Mouse (Mus musculus) liver, embryonic 11.5 days (tissue): ENCODE measurements at regions not wholly inside any gene's neighbourhood (a gene's known extent, or its start where the extent isn't known, plus 50 kb on each side); places are given as distances from the start of the nearest gene placed in this dataset.

Experiments used
- ATAC-seq: fragments of 200-750 bp; cut with Nextera tagmentation; replicated peaks from 2 replicates; pipeline ENCODE4 v1.8.0; 2017; ENCODE audit warnings: moderate number of reproducible peaks, mild to moderate bottlenecking, moderate TSS enrichment, moderate library complexity; ENCODE audit not compliant: low FRiP score
- DNase-seq: peaks from one replicate; pipeline ENCODE4 v3.0.0-alpha.2; 2017; ENCODE audit warnings: low spot score
- H3K27ac ChIP-seq: fragments of 300-500 bp; sonication (generic); 2 replicates; pipeline ENCODE4 v1.5.1; 2014; ENCODE audit warnings: mild to moderate bottlenecking, low read depth, low read length, control low read depth
- H3K27me3 ChIP-seq: fragments of 300-500 bp; sonication (generic); replicated peaks from 2 replicates; pipeline ENCODE4 v1.6.1; 2014; ENCODE audit warnings: low read length, mixed read lengths; ENCODE audit not compliant: control insufficient read depth, insufficient read depth
- H3K36me3 ChIP-seq: fragments of 300-500 bp; sonication (generic); 2 replicates; pipeline ENCODE4 v1.6.1; 2014; ENCODE audit warnings: mild to moderate bottlenecking, low read length, moderate library complexity, mixed read lengths; ENCODE audit not compliant: control insufficient read depth, insufficient read depth
- H3K4me1 ChIP-seq: fragments of 300-500 bp; sonication (generic); replicated peaks from 2 replicates; pipeline ENCODE4 v1.6.1; 2014; ENCODE audit warnings: low read length, mixed read lengths; ENCODE audit not compliant: control insufficient read depth, insufficient read depth
- H3K4me2 ChIP-seq: fragments of 300-500 bp; sonication (generic); 2 replicates; pipeline ENCODE4 v1.6.1; 2014; ENCODE audit warnings: mild to moderate bottlenecking, control low read depth, moderate library complexity
- H3K4me3 ChIP-seq: fragments of 300-500 bp; sonication (generic); 2 replicates; pipeline ENCODE4 v1.5.1; 2014; ENCODE audit warnings: low read depth, low read length, control low read depth
- H3K9ac ChIP-seq: fragments of 300-500 bp; sonication (generic); 2 replicates; pipeline ENCODE4 v1.6.1; 2014; ENCODE audit warnings: low read depth, low read length, control low read depth
- H3K9me3 ChIP-seq: fragments of 300-500 bp; sonication (generic); 2 replicates; pipeline ENCODE4 v1.6.1; 2016; ENCODE audit warnings: low read length, inconsistent platforms, mixed read lengths; ENCODE audit not compliant: control insufficient read depth
- WGBS: fragments of 180-500 bp; shearing (Covaris S2); extraction: QIAGEN DNeasy Blood & Tissue Kit; methylation state at CpG from one replicate; pipeline ENCODE4 v1.1.7; 2014; 5-methylcytosine and 5-hydroxymethylcytosine counted together

DNA sequence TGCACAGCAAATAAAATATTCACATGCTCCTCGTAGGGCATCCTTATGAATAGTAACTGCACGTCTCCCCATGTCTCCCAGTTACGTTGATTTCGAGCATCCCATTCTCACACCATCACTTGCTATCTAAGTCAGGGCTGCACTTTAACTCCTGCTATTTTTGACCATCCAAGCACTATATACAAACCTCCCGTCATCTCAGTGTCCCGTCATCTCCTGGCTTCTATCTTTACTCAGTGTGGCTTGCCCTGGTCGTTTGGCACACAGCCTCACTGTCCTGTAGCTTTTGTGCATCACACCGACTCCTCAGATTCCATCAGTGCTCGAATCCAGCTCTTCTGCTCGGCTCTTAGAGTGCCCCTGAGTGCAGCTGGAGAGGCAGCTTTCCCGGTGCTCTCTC is 74.4 kb downstream of the Ccdc54 start:
- WGBS, result 75% methylated on average over 11 of the region's 11 CpGs
- no peak overlapping the region for H3K27ac ChIP-seq
- no peak overlapping the region for H3K9ac ChIP-seq
- no peak overlapping the region for H3K4me2 ChIP-seq
- no peaks in the 10 kb centered on the region for H3K4me1 ChIP-seq
- no peaks in the 10 kb centered on the region for H3K27me3 ChIP-seq
- no peaks in the 10 kb centered on the region for H3K36me3 ChIP-seq
- no peak overlapping the region for H3K4me3 ChIP-seq
- ATAC-seq (no peak), DNase-seq (no peak)
- H3K9me3 ChIP-seq, result no peaks in the 10 kb centered on the region

DNA sequence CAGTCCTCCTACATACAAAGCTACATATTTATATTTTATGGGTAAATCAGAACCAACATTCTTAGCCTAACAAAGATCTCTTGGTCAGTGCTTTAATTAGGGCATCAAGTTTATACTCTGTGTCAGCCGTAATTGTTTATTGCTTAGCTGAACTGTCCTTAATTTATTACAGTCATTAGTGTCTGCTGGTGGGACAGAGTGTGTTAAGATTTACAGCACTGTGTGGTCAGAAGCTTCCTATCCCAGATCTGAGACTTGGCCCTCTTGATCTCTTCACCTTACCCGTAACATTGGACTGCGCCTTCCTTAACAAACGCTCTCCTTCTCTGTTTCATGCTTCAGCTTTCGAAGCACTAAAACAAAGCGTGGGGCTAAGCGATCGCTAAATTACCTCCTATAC is 75.9 kb downstream of the Ccdc54 start:
- Histone ChIP-seq H3K27ac (no peak overlapping the region), H3K4me3 (no peak overlapping the region), H3K4me1 (no peaks in the 10 kb centered on the region), H3K9me3 (no peaks in the 10 kb centered on the region), H3K4me2 (no peak overlapping the region), H3K9ac (no peak overlapping the region), H3K27me3 (no peaks in the 10 kb centered on the region), H3K36me3 (no peaks in the 10 kb centered on the region)
- DNase-seq (no peak), ATAC-seq (no peak)
- 83% methylated on average over 8 of the region's 8 CpGs for WGBS

DNA sequence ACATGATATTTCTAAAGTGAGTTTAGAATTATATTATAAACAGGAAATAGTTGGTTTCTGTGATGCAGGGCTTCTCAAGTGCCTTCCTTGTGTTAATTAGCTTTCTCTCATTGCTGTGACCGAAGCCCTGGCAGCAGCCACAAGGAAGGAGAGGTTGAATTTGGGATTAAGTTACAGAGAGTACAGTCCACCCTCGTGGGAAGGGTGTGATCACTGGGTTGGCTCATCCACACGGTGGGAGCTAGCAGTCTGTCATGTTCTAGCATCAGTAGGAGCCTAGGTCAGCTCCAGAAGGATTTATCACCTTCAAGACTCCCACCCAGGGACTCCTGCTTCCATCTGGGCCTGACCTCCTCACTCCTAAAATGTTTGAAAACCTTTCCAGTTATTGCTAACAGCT is 78.9 kb downstream of the Ccdc54 start:
- no peak for DNase-seq
- H3K36me3 ChIP-seq, result no peaks in the 10 kb centered on the region
- no peak overlapping the region for H3K9ac ChIP-seq
- no peaks in the 10 kb centered on the region for H3K9me3 ChIP-seq
- no peak overlapping the region for H3K4me3 ChIP-seq
- no peak overlapping the region for H3K4me2 ChIP-seq
- no peaks in the 10 kb centered on the region for H3K27me3 ChIP-seq
- H3K27ac ChIP-seq, result no peak overlapping the region
- no peak for ATAC-seq
- 47% methylated on average over 3 of the region's 3 CpGs for whole genome bisulfite sequencing
- H3K4me1 ChIP-seq, result no peaks in the 10 kb centered on the region

DNA sequence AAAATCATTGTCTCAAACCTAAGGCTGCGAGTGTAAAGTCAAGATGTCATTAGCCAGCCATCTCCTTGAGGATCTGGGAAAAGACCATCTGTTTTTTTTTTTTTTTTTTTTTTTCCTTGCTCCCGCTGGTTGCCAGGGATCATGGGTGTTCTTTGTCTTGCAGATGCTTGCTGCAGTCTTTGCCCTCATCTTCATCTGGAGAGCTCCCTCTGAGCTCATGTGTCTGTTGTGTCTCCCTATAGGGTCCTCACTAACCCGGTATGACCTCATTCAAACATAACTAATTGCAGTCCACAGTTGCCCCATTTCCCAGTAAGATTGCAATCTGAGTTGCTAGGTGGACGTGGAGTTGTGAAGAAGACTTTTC is 77.3 kb upstream of the Bbx start:
- no peaks in the 10 kb centered on the region for H3K9me3 ChIP-seq
- H3K4me3 ChIP-seq, result no peak overlapping the region
- no peak overlapping the region for H3K4me2 ChIP-seq
- 70% methylated on average over 4 of the region's 4 CpGs for WGBS
- no peaks in the 10 kb centered on the region for H3K4me1 ChIP-seq
- H3K36me3 ChIP-seq, result no peaks in the 10 kb centered on the region
- H3K9ac ChIP-seq, result no peak overlapping the region
- no peaks in the 10 kb centered on the region for H3K27me3 ChIP-seq
- no peak for DNase-seq
- no peak for ATAC-seq
- no peak overlapping the region for H3K27ac ChIP-seq

DNA sequence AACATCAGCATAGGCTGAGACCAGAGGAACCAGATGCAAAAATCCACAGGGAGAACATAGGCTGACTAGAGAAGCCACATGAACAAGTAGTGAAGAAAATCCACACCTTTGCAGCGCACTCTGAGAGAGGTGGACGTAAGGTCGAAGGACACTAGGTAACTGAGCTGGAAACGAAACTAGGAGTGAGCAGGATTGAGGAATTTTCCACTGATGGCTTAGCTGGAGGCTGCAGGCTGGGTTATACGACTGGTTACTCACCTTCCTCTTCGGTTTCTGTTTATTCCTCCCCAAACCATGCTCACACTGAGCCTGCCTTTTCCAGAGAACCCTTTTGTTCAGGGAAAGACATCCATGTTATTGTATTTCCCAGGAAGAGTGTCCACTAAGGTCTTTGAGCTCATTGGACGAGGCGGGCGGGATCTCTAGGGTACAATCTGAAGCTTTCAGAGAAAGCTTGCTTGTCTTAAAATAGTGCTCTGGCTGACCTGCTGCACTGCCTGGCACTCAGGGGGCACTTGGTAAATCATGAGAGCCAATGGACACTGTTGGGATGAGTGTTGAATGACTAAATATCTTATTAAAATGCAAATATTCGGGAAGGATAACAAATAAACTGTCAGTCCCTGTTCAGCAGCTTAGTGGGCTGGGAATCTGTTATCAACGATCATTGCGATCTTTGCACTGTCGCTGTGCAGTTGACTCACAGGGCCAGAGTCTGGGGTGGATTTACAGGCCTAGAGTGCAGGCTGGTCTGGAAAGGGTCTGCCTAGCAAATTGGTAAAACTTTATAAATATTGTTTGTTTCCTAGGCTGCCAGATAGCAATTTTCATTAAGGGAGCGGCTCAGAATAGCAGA is 76.7 kb upstream of the Bbx start:
- Histone ChIP-seq H3K27ac (no peak overlapping the region), H3K27me3 (no peaks in the 10 kb centered on the region), H3K9me3 (no peaks in the 10 kb centered on the region), H3K4me1 (no peaks in the 10 kb centered on the region), H3K36me3 (no peaks in the 10 kb centered on the region), H3K9ac (no peak overlapping the region), H3K4me2 (no peak overlapping the region), H3K4me3 (no peak overlapping the region)
- DNase-seq (no peak), ATAC-seq (no peak)
- 75% methylated on average over 14 of the region's 14 CpGs for WGBS

DNA sequence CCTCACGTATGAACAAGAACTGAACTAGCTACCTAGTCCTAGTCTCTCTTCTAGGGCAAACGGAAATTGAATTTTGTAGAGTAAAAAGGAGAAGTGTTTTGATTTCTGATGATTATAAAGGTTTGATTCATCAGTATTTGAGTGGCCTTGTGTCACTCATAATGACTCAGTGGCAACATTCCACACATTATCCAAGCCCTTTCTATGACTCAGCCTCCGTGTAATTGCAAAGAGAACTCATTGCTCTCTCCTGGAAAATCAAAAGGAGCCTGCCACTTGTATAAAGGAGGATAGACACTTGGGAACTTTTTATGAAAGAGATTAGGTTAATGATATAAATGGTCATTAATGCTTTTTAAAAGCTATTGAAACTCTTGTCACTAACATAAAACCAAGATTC is 72.4 kb upstream of the Bbx start:
- H3K4me2 ChIP-seq, result no peak overlapping the region
- H3K9me3 ChIP-seq, result no peaks in the 10 kb centered on the region
- DNase-seq (no peak), ATAC-seq (no peak)
- no peak overlapping the region for H3K27ac ChIP-seq
- no peak overlapping the region for H3K9ac ChIP-seq
- H3K36me3 ChIP-seq, result no peaks in the 10 kb centered on the region
- no peaks in the 10 kb centered on the region for H3K4me1 ChIP-seq
- no peak overlapping the region for H3K4me3 ChIP-seq
- WGBS, result 73% methylated on average over 3 of the region's 3 CpGs
- H3K27me3 ChIP-seq, result no peaks in the 10 kb centered on the region

DNA sequence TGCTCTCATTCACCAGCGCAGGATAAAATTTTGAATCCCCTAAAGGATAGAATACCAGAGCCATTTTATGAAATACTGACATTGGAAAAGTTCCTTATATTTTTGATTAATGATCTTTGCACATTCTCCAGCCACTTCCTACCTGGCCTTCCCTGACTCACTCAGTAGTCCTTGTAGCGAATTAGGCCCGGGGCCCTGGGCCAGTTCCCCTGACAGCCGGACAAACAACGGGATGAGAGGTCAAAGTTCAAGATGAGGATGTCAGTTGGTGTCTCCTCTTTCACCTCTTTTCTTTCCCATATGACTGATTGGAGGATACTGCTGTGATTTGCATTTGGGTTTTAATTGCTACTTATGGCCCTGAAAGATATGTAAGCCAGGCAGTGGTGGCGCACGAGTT is 66.7 kb upstream of the Bbx start:
- Histone ChIP-seq H3K4me2 (no peak overlapping the region), H3K27ac (no peak overlapping the region), H3K36me3 (no peaks in the 10 kb centered on the region), H3K9me3 (no peaks in the 10 kb centered on the region), H3K4me1 (no peaks in the 10 kb centered on the region), H3K4me3 (no peak overlapping the region), H3K27me3 (no peaks in the 10 kb centered on the region), H3K9ac (no peak overlapping the region)
- DNase-seq, result no peak
- WGBS, result 80% methylated on average over 7 of the region's 7 CpGs
- ATAC-seq, result no peak

DNA sequence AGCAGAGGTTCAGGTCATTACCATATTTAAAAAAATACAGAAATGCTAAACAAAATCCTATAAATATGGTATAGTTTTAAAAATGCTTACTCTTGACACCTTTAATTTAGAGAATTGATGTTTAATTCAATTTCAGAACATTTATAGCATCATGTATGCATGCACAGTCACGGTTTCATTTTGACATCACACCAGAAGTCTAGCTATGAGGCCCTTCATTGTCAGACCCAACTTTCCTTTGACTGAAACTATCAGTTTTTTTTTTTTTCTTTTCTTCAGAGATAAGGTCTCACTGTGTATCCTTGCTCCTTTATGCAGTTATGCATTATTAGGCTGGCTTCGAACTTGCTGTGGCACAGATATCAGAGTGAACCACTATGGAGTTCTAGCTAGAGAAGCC is 61.5 kb upstream of the Bbx start:
- Histone ChIP-seq H3K4me3 (no peak overlapping the region), H3K27me3 (no peaks in the 10 kb centered on the region), H3K36me3 (no peaks in the 10 kb centered on the region), H3K9ac (no peak overlapping the region), H3K4me1 (no peaks in the 10 kb centered on the region), H3K4me2 (no peak overlapping the region), H3K9me3 (no peaks in the 10 kb centered on the region), H3K27ac (no peak overlapping the region)
- 89% methylated on average over 2 of the region's 2 CpGs for WGBS
- DNase-seq (no peak), ATAC-seq (no peak)

DNA sequence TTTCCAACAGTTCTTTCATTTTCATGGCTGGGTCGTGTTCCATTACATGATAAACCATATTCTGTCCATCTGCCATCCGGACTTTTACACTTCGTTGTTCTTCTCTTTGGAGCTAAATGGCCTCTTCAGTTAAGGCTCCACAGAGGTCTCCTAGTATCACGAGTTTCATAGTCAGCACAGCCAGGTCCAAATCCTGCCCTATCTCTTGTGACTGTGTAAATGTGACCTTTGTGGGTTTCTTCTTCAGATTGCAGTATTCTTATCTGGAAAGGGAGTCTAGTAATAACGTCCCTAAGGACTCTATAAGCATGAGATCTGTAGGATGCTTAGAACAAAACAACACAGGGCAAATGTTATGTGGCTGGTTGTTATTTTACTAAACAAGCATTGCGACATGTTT is 57.1 kb upstream of the Bbx start:
- H3K4me3 ChIP-seq, result no peak overlapping the region
- no peak for DNase-seq
- no peak overlapping the region for H3K27ac ChIP-seq
- H3K27me3 ChIP-seq, result no peaks in the 10 kb centered on the region
- no peaks in the 10 kb centered on the region for H3K36me3 ChIP-seq
- H3K4me1 ChIP-seq, result no peaks in the 10 kb centered on the region
- no peak overlapping the region for H3K4me2 ChIP-seq
- no peak overlapping the region for H3K9ac ChIP-seq
- no peaks in the 10 kb centered on the region for H3K9me3 ChIP-seq
- WGBS, result 70% methylated on average over 6 of the region's 6 CpGs
- ATAC-seq, result no peak
